Mouse (Mus musculus) small intestine, adult 2 months (tissue): ENCODE measurements at regions not wholly inside any gene's neighbourhood (a gene's known extent, or its start where the extent isn't known, plus 50 kb on each side); places are given as distances from the start of the nearest gene placed in this dataset.

Experiments used
- CTCF ChIP-seq: fragments of 200-500 bp; IDR thresholded peaks from 2 replicates; pipeline ENCODE4 v1.5.1; 2012; ENCODE audit warnings: low read depth, mild to moderate bottlenecking, control low read depth, inconsistent platforms, low read length, moderate library complexity, mixed read lengths; ENCODE audit not compliant: insufficient replicate concordance, insufficient read length; ENCODE audit errors: extremely low read depth
- POLR2A ChIP-seq: fragments of 200-500 bp; IDR thresholded peaks from 2 replicates; pipeline ENCODE4 v1.6.1; 2012; ENCODE audit warnings: low read depth, mild to moderate bottlenecking, control low read depth, inconsistent platforms, low read length, moderate library complexity

- TF ChIP-seq CTCF = no peak
- no peak for TF ChIP-seq POLR2A
These were observed 555.8 kb downstream of the Gm43517 start for GRCm38 (mm10) chr12:49940818-49941217.
